Mouse (Mus musculus) testis, adult 2 months (tissue): ENCODE data around the gene Tapt1.

Experiments
- CTCF ChIP-seq: fragments of 200-500 bp; IDR thresholded peaks from 2 replicates; pipeline ENCODE4 v1.5.1; 2012; ENCODE audit warnings: low read depth, mild to moderate bottlenecking, inconsistent platforms, low read length, moderate library complexity; ENCODE audit not compliant: control insufficient read depth, insufficient read depth, insufficient replicate concordance
- POLR2A ChIP-seq: fragments of 200-500 bp; IDR thresholded peaks from 2 replicates; pipeline ENCODE4 v1.6.1; 2012; ENCODE audit warnings: low read depth, mild to moderate bottlenecking, inconsistent platforms, low read length, moderate library complexity; ENCODE audit not compliant: control insufficient read depth

GRCm38 (mm10) chr5:44224916-44225600 lies 1.4 kb downstream of the Tapt1 start:
- TF ChIP-seq CTCF: no peak
- TF ChIP-seq POLR2A: no peak
